22 mouse cellular contexts compared by ENCODE assay signal in the genomic region with DNA sequence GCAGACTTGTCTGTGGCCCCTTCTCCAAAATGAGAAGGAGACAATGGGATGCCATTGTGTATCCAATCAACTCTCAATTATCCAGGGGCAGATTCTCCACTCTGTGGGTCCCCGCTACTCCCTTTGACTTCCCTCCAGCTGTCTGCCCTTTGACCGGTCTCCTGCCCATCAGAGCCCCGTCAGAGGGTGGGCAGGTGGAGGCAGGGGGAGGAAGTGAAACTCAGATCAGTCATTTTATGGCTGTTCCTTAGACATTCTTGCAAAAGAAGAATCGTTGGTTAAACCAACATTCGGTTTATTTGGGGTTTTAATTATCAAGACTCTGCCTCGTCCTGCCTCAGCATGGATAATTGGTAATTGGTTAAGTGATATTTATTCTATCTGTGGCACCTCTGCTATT.
DNase-seq lines count a peak whose midpoint lies in the region; ATAC-seq and TF ChIP-seq lines count a peak whose summit lies in the region.
"Had no signal": no experiment of that assay in that cellular context is flagged by ENCODE, and none has a peak within 500 bp of the region (broad histone marks: within the 10 kb centered on the region; RNA-seq: fewer than 3 reads in every experiment).

No protein-coding gene starts in this region.

- ATAC-seq in granulocyte monocyte progenitor cell, adult 5-6 weeks (replicated peaks; ENCODE audit: poor library complexity, severe bottlenecking): peak; percentile 98
- no peak for ATAC-seq in forebrain, postnatal 0 days
- ATAC-seq in forebrain, embryonic 11.5 days (replicated peaks; ENCODE audit: low FRiP score): no peak
- ATAC-seq: forebrain, embryonic 15.5 days; hindbrain, postnatal 0 days had no signal

- 70% methylated on average over 6 of the region's 6 CpGs for WGBS in forebrain, postnatal 0 days
- 64% methylated on average over 6 of the region's 6 CpGs for WGBS in forebrain, embryonic 11.5 days

- H3K27me3 ChIP-seq in E14TG2a.4 (ENCODE audit: insufficient read depth, low read length): peaks cover 12% of the 10 kb centered on the region
- H3K27me3 ChIP-seq in forebrain, postnatal 0 days (ENCODE audit: insufficient read depth, low read length): no peaks in the 10 kb centered on the region
- no peaks in the 10 kb centered on the region for H3K27me3 ChIP-seq in forebrain, embryonic 11.5 days (ENCODE audit: control insufficient read depth, insufficient read depth, low read length)
- H3K27me3 ChIP-seq: embryonic facial prominence, embryonic 15.5 days; forebrain, embryonic 15.5 days; hindbrain, embryonic 13.5 days had no signal

- peaks cover 10% of the 10 kb centered on the region; the same call in 1 of the 2 replicates for H3K4me1 ChIP-seq in E14TG2a.4 (replicated peaks; ENCODE audit: low read depth, low read length)
- no peaks in the 10 kb centered on the region for H3K4me1 ChIP-seq in forebrain, postnatal 0 days (ENCODE audit: insufficient read depth)
- no peaks in the 10 kb centered on the region for H3K4me1 ChIP-seq in forebrain, embryonic 11.5 days (replicated peaks; ENCODE audit: control insufficient read depth, insufficient read depth, low read length)
- H3K4me1 ChIP-seq: embryonic facial prominence, embryonic 15.5 days; heart, embryonic 13.5 days; hindbrain, embryonic 13.5 days had no signal

- H3K4me2 ChIP-seq in forebrain, postnatal 0 days (ENCODE audit: low read depth): no peak overlapping the region
- H3K4me2 ChIP-seq in forebrain, embryonic 11.5 days (ENCODE audit: low read depth, low read length, severe bottlenecking): no peak overlapping the region
- H3K4me2 ChIP-seq: embryonic facial prominence, embryonic 15.5 days; forebrain, embryonic 15.5 days; heart, embryonic 13.5 days; hindbrain, embryonic 13.5 days had no signal

- peak overlapping the region; percentile 48; the same call in 1 of the 2 replicates for H3K4me3 ChIP-seq in E14TG2a.4 (replicated peaks; ENCODE audit: low read length)
- no peak overlapping the region for H3K4me3 ChIP-seq in forebrain, postnatal 0 days (ENCODE audit: low read depth, low read length)
- H3K4me3 ChIP-seq in forebrain, embryonic 11.5 days (ENCODE audit: low read depth, low read length): no peak overlapping the region
- H3K4me3 ChIP-seq: embryonic facial prominence, embryonic 15.5 days; erythroblast, embryonic 14.5 days; forebrain, embryonic 10.5 days; forebrain, embryonic 15.5 days; heart, embryonic 13.5 days; hindbrain, embryonic 13.5 days had no signal

- DNase-seq in embryo, embryonic 9.5 days (ENCODE audit: extremely low spot score): peak; percentile 7
- no peak for DNase-seq in embryo, embryonic 11 days
- peak; percentile 78 for DNase-seq in A20 (ENCODE audit: low read depth, low spot score)
- DNase-seq in forebrain, postnatal 0 days: no peak
- no peak for DNase-seq in frontal cortex, postnatal 10 days (ENCODE audit: low spot score in 2 of 2)
- no peak for DNase-seq in forebrain, embryonic 11.5 days (ENCODE audit: low spot score)
- DNase-seq: adrenal gland, postnatal 10 days; cerebellum, adult 11-12 months; cerebellum, adult 9-11 months; cerebellum, postnatal 36 days; gastrocnemius, postnatal 14 days; heart, postnatal 36 days; kidney, adult 11 months had no signal

- no peaks in the 10 kb centered on the region for H3K9me3 ChIP-seq in E14TG2a.4 (ENCODE audit: low read length)
- H3K9me3 ChIP-seq in forebrain, postnatal 0 days (ENCODE audit: low read length): no peaks in the 10 kb centered on the region
- H3K9me3 ChIP-seq in forebrain, embryonic 11.5 days (ENCODE audit: control insufficient read depth, low read length): no peaks in the 10 kb centered on the region
- H3K9me3 ChIP-seq: embryonic facial prominence, embryonic 15.5 days; forebrain, embryonic 10.5 days; forebrain, embryonic 15.5 days; heart, embryonic 13.5 days; hindbrain, embryonic 13.5 days had no signal

- H3K36me3 ChIP-seq in E14TG2a.4 (ENCODE audit: insufficient read depth, low read length): no peaks in the 10 kb centered on the region
- H3K36me3 ChIP-seq in forebrain, postnatal 0 days (ENCODE audit: insufficient read depth): no peaks in the 10 kb centered on the region
- H3K36me3 ChIP-seq in forebrain, embryonic 11.5 days (ENCODE audit: control insufficient read depth, insufficient read depth, low read length): no peaks in the 10 kb centered on the region
- H3K36me3 ChIP-seq: embryonic facial prominence, embryonic 15.5 days; forebrain, embryonic 10.5 days; forebrain, embryonic 15.5 days; heart, embryonic 13.5 days; hindbrain, embryonic 13.5 days had no signal

- H3K27ac ChIP-seq in forebrain, postnatal 0 days (ENCODE audit: low read depth, low read length): no peak overlapping the region
- H3K27ac ChIP-seq in forebrain, embryonic 11.5 days (ENCODE audit: low read depth, low read length): no peak overlapping the region
- H3K27ac ChIP-seq: embryonic facial prominence, embryonic 15.5 days; forebrain, embryonic 10.5 days; forebrain, embryonic 15.5 days; heart, embryonic 13.5 days; hindbrain, embryonic 13.5 days; hindbrain, postnatal 0 days had no signal

- TF ChIP-seq CTCF in E14TG2a.4 (conservative IDR thresholded peaks at IDR 0.05; ENCODE audit: low read length): no peak
- TF ChIP-seq CTCF in forebrain, postnatal 0 days (IDR thresholded peaks at IDR 0.05; ENCODE audit: low read depth): no peak

- no peak overlapping the region for H3K9ac ChIP-seq in forebrain, postnatal 0 days
- no peak overlapping the region for H3K9ac ChIP-seq in forebrain, embryonic 11.5 days (ENCODE audit: low read length)
- H3K9ac ChIP-seq: embryonic facial prominence, embryonic 15.5 days; forebrain, embryonic 15.5 days; heart, embryonic 13.5 days; hindbrain, embryonic 13.5 days had no signal

Comparison
In these comparisons a context has a peak if more than half of its experiments do, and no peak if none do; other contexts are left out.
1. DNase-seq: peak in embryo, embryonic 9.5 days (single experiment) and A20 (single experiment); none in embryo, embryonic 11 days (single experiment), forebrain, postnatal 0 days (single experiment), frontal cortex, postnatal 10 days (0 of 2) and forebrain, embryonic 11.5 days (single experiment).